Mouse (Mus musculus) cortical plate, adult 2 months (tissue): ENCODE measurements around the gene Vipr1. TPM values are rescaled to one million over a fixed set of nuclear protein-coding genes. Genes with fewer than 3 reads are reported as not detected.

Source experiments
- H3K27ac ChIP-seq: fragments of 200-500 bp; 2 replicates; pipeline ENCODE4 v1.5.1; 2012; ENCODE audit warnings: low read length, control low read depth, inconsistent platforms; ENCODE audit not compliant: insufficient read depth
- H3K4me1 ChIP-seq: fragments of 200-500 bp; 2 replicates; pipeline ENCODE4 v1.6.1; 2011; ENCODE audit warnings: low read length; ENCODE audit not compliant: control insufficient read depth, insufficient read depth
- H3K4me3 ChIP-seq: fragments of 200-500 bp; 2 replicates; pipeline ENCODE4 v1.5.1; 2011; ENCODE audit warnings: mild to moderate bottlenecking, low read length, control low read depth; ENCODE audit not compliant: insufficient read depth
- CTCF ChIP-seq: fragments of 200-500 bp; IDR thresholded peaks from 2 replicates; pipeline ENCODE4 v1.5.1; 2011; ENCODE audit warnings: mild to moderate bottlenecking, control low read depth, low read length; ENCODE audit not compliant: insufficient read depth; ENCODE audit errors: extremely low read depth
- POLR2A ChIP-seq: fragments of 200-500 bp; IDR thresholded peaks from 2 replicates; pipeline ENCODE4 v1.6.1; 2011; ENCODE audit warnings: mild to moderate bottlenecking, low read length, control low read depth; ENCODE audit not compliant: insufficient read depth; ENCODE audit errors: extremely low read depth
- polyA plus RNA-seq: library from polyadenylated mRNA; depleted of rRNA; stranded (reverse); fragments of >200 nt; gene quantifications from 2 replicates; pipeline ENCODE4 v1.2.3, GENCODE M21; 2012; rRNA removed

The Vipr1 gene
- polyA plus RNA-seq, 1 experiment: 26.7 TPM

- Histone ChIP-seq H3K4me3 (no peak overlapping the region), H3K27ac (no peak overlapping the region), H3K4me1 (peaks cover 11% of the 10 kb centered on the region)
- TF ChIP-seq POLR2A: no peak
- TF ChIP-seq CTCF: no peak
Measured at GRCm38 (mm10) chr9:121708506-121709486, 66.3 kb downstream of the Vipr1 start.

- Histone ChIP-seq H3K4me3 (peak within 1 kb of the TSS; percentile 94), H3K27ac (peak within 1 kb of the TSS; percentile 88), H3K4me1 (peaks cover 5% of the 10 kb centered on the region)
- no peak for TF ChIP-seq CTCF
- TF ChIP-seq POLR2A: peak; percentile 50; the same call in 1 of the 2 replicates
Measured at GRCm38 (mm10) chr9:121709898-121710583, 67.5 kb downstream of the Vipr1 start, which contains the start of gene Ss18l2. Gene Ss18l2, plus strand, starts transcription at chr9:121710329.

- Histone ChIP-seq H3K4me1 (peaks cover 5% of the 10 kb centered on the region), H3K4me3 (peak overlapping the region; percentile 94), H3K27ac (peak overlapping the region; percentile 88)
- TF ChIP-seq POLR2A: no peak
- TF ChIP-seq CTCF: no peak
Measured at GRCm38 (mm10) chr9:121710584-121710975, 68.1 kb downstream of the Vipr1 start.

- no peak overlapping the region for H3K27ac ChIP-seq
- no peak overlapping the region for H3K4me3 ChIP-seq
- no peak for TF ChIP-seq CTCF
- no peak for TF ChIP-seq POLR2A
- H3K4me1 ChIP-seq: peaks cover 3% of the 10 kb centered on the region; the same call in 1 of the 2 replicates
Measured at GRCm38 (mm10) chr9:121717048-121717447, 74.5 kb downstream of the Vipr1 start.

- TF ChIP-seq CTCF (no peak), POLR2A (no peak)
Measured at GRCm38 (mm10) chr9:121718070-121718705, 75.7 kb downstream of the Vipr1 start.

GRCm38 (mm10) chr9:121718792-121719318 lies 76.3 kb downstream of the Vipr1 start, which contains the start of gene Nktr:
Gene Nktr, plus strand, starts transcription at chr9:121719169.
- Histone ChIP-seq H3K4me1 (peaks cover 3% of the 10 kb centered on the region; the same call in 1 of the 2 replicates), H3K4me3 (peak within 1 kb of the TSS; percentile 98), H3K27ac (peak within 1 kb of the TSS; percentile 84)
- no peak for TF ChIP-seq CTCF
- TF ChIP-seq POLR2A: peak; percentile 86

More at GRCm38 (mm10) chr9:121718070-121718705, 75.7 kb downstream of the Vipr1 start:
- peaks cover 3% of the 10 kb centered on the region; the same call in 1 of the 2 replicates for H3K4me1 ChIP-seq
- peak overlapping the region; percentile 98 for H3K4me3 ChIP-seq
- peak overlapping the region; percentile 84 for H3K27ac ChIP-seq

GRCm38 (mm10) chr9:121719347-121720331 lies 77.1 kb downstream of the Vipr1 start:
- Histone ChIP-seq H3K27ac (0 out of 2 replicates have a peak overlapping the region, but pooled peaks have one; percentile 72), H3K4me1 (peaks cover 3% of the 10 kb centered on the region; the same call in 1 of the 2 replicates), H3K4me3 (peak overlapping the region; percentile 98)
- TF ChIP-seq CTCF: no peak
- TF ChIP-seq POLR2A: 0 out of 2 replicates have a peak, but pooled peaks have one; percentile 11

Other genes starting within 250 kb of the Vipr1 start
- gene Cck, start 147.0 kb upstream of the Vipr1 start, polyA plus RNA-seq: 1,499 and 1,678 TPM in 2 replicates
- gene Lyzl4, start 620 bp upstream of the Vipr1 start, polyA plus RNA-seq: 1.6 and 1.7 TPM in 2 replicates
- gene Sec22c, start 62.8 kb downstream of the Vipr1 start, polyA plus RNA-seq: 13.9 and 15.4 TPM in 2 replicates
- 119 and 120 TPM in 2 replicates for gene Ss18l2, start 67.6 kb downstream of the Vipr1 start, polyA plus RNA-seq
- 127 and 133 TPM in 2 replicates for gene Nktr, start 76.5 kb downstream of the Vipr1 start, polyA plus RNA-seq
- 97.8 and 115 TPM in 2 replicates for gene Zfp651, start 116.6 kb downstream of the Vipr1 start, polyA plus RNA-seq
- gene Klhl40, start 134.9 kb downstream of the Vipr1 start, polyA plus RNA-seq: 6.6 and 8.7 TPM in 2 replicates
- gene Hhatl, start 149.8 kb downstream of the Vipr1 start, polyA plus RNA-seq: 21.2 and 22.4 TPM in 2 replicates
- 11.8 and 13.4 TPM in 2 replicates for gene Ccdc13, start 196.7 kb downstream of the Vipr1 start, polyA plus RNA-seq
- gene Higd1a, start 215.6 kb downstream of the Vipr1 start, polyA plus RNA-seq: 97.6 and 101 TPM in 2 replicates